ENCODE assay signal across 8 mouse cellular contexts in the genomic region with DNA sequence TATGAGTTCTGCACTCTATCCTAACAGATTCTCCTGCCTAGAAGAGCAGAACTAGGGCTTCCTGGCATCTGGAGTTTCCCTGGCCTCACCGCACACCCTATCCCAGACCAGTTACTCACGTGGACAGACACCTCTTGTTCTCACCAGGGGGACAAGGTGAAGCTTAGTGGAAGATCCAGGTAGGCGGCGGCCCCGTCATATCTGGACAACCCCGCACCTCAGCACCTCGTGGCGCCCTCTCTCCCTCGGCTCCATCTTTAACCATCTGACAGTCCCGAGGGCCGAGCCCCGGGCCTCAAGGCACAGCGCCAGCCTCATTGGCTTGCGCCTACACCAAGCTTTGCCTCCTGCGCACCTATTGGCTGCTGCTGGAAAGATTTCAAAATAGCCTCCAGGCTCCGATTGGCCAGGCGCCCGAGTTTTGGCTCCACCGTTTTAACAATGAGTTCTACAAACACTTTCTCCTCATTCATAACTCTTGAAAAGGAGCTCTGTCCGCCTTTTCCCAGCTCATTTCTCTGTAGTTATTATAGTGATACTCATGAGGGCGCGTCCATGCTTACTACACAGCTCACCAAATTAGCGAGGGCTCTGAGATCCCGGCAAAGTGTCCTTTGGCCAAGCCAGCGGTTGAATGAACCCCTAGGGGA. TPM values are rescaled to one million over a fixed set of nuclear protein-coding genes. Genes with fewer than 3 reads are reported as not detected.
A peak's percentile ranks its signal among the peaks of the same experiment; 100 is the strongest.
DNase-seq lines count a peak whose midpoint lies in the region; ATAC-seq lines count a peak whose summit lies in the region.

A gene (minus strand): TSS at position 297 of the 650 bp plus-strand sequence.

- peak within 1 kb of the TSS; percentile 76 for H3K27ac ChIP-seq in embryonic facial prominence, embryonic 14.5 days (replicated peaks; ENCODE audit: low read depth, low read length)
- H3K27ac ChIP-seq in heart, embryonic 13.5 days (replicated peaks) = peak within 1 kb of the TSS; percentile 74
- H3K27ac ChIP-seq in kidney, embryonic 16.5 days (ENCODE audit: low read length) = peak within 1 kb of the TSS; percentile 74
- peak within 1 kb of the TSS; percentile 75 for H3K27ac ChIP-seq in liver, embryonic 13.5 days
- H3K27ac ChIP-seq in stomach, embryonic 14.5 days (ENCODE audit: low read length) = peak within 1 kb of the TSS; percentile 34; the same call in 1 of the 2 replicates

- no peaks in the 10 kb centered on the region for H3K9me3 ChIP-seq in embryonic facial prominence, embryonic 14.5 days (ENCODE audit: control insufficient read depth, low read length)
- H3K9me3 ChIP-seq in heart, embryonic 13.5 days = no peaks in the 10 kb centered on the region
- H3K9me3 ChIP-seq in kidney, embryonic 16.5 days (ENCODE audit: low read length) = no peaks in the 10 kb centered on the region
- no peaks in the 10 kb centered on the region for H3K9me3 ChIP-seq in liver, embryonic 13.5 days (replicated peaks)
- H3K9me3 ChIP-seq in stomach, embryonic 14.5 days (ENCODE audit: control insufficient read depth, low read depth, low read length) = no peaks in the 10 kb centered on the region

- peaks cover 11% of the 10 kb centered on the region for H3K4me1 ChIP-seq in embryonic facial prominence, embryonic 14.5 days (ENCODE audit: control insufficient read depth, insufficient read depth, low read length)
- peaks cover 24% of the 10 kb centered on the region for H3K4me1 ChIP-seq in heart, embryonic 13.5 days
- H3K4me1 ChIP-seq in kidney, embryonic 16.5 days (ENCODE audit: insufficient read depth, low read length) = peaks cover 16% of the 10 kb centered on the region
- peaks cover 23% of the 10 kb centered on the region for H3K4me1 ChIP-seq in liver, embryonic 13.5 days (replicated peaks)
- peaks cover 13% of the 10 kb centered on the region; the same call in 1 of the 2 replicates for H3K4me1 ChIP-seq in stomach, embryonic 14.5 days (ENCODE audit: control insufficient read depth, insufficient read depth, low read length)

- peak; percentile 94 for ATAC-seq in embryonic facial prominence, embryonic 14.5 days (ENCODE audit: low read depth)
- peak; percentile 75 for ATAC-seq in heart, embryonic 13.5 days (ENCODE audit: extremely low read depth, insufficient number of reproducible peaks, low FRiP score, low TSS enrichment)
- peak; percentile 95 for ATAC-seq in kidney, embryonic 16.5 days (ENCODE audit: low FRiP score, low TSS enrichment)
- peak; percentile 98 for ATAC-seq in liver, embryonic 13.5 days (ENCODE audit: low read depth)
- peak; percentile 95 for ATAC-seq in stomach, embryonic 14.5 days (ENCODE audit: insufficient number of reproducible peaks, insufficient read depth, low FRiP score, low read depth)

- peak within 1 kb of the TSS; percentile 62 for H3K4me2 ChIP-seq in embryonic facial prominence, embryonic 14.5 days (ENCODE audit: low read depth, low read length)
- H3K4me2 ChIP-seq in heart, embryonic 13.5 days = peak within 1 kb of the TSS; percentile 89
- H3K4me2 ChIP-seq in kidney, embryonic 16.5 days (replicated peaks; ENCODE audit: low read depth, low read length) = peak within 1 kb of the TSS; percentile 74
- H3K4me2 ChIP-seq in liver, embryonic 13.5 days = peak within 1 kb of the TSS; percentile 87
- peak within 1 kb of the TSS; percentile 63 for H3K4me2 ChIP-seq in stomach, embryonic 14.5 days (replicated peaks; ENCODE audit: low read depth, low read length)

- WGBS in embryonic facial prominence, embryonic 14.5 days = 0% methylated on average over 25 of the region's 25 CpGs
- 1% methylated on average over 25 of the region's 25 CpGs for WGBS in heart, embryonic 13.5 days
- WGBS in kidney, embryonic 16.5 days = 0% methylated on average over 25 of the region's 25 CpGs
- under 1% methylated on average over 25 of the region's 25 CpGs for WGBS in liver, embryonic 13.5 days (ENCODE audit: insufficient replicate concordance)
- WGBS in stomach, embryonic 14.5 days = under 1% methylated on average over 25 of the region's 25 CpGs

- peak within 1 kb of the TSS; percentile 49 for H3K4me3 ChIP-seq in embryonic facial prominence, embryonic 14.5 days (ENCODE audit: low read depth, low read length)
- H3K4me3 ChIP-seq in heart, embryonic 13.5 days = peak within 1 kb of the TSS; percentile 67
- peak within 1 kb of the TSS; percentile 71 for H3K4me3 ChIP-seq in kidney, embryonic 16.5 days (ENCODE audit: low read length)
- H3K4me3 ChIP-seq in liver, embryonic 13.5 days (replicated peaks) = peak within 1 kb of the TSS; percentile 68
- H3K4me3 ChIP-seq in stomach, embryonic 14.5 days (ENCODE audit: low read depth, low read length) = peak within 1 kb of the TSS; percentile 57

- peak; percentile 83 for DNase-seq in CD4-positive helper T cell, adult 2 months (ENCODE audit: low read depth, low spot score)
- peak; percentile 49 to 67 for DNase-seq in adrenal gland, postnatal 4 days (ENCODE audit: low spot score in 2 of 2)
- DNase-seq in embryonic facial prominence, embryonic 14.5 days (ENCODE audit: low spot score) = peak; percentile 96
- DNase-seq in liver, embryonic 13.5 days = peak; percentile 87
- DNase-seq in naive thymus-derived CD4-positive, alpha-beta T cell, adult 2 months (ENCODE audit: low read depth) = peak; percentile 71

- H3K36me3 ChIP-seq in embryonic facial prominence, embryonic 14.5 days (ENCODE audit: control insufficient read depth, insufficient read depth, low read length) = peaks cover 6% of the 10 kb centered on the region; the same call in 1 of the 2 replicates
- peaks cover 34% of the 10 kb centered on the region for H3K36me3 ChIP-seq in heart, embryonic 13.5 days
- H3K36me3 ChIP-seq in kidney, embryonic 16.5 days (ENCODE audit: insufficient read depth, low read length) = peaks cover 14% of the 10 kb centered on the region; the same call in 1 of the 2 replicates
- peaks cover 14% of the 10 kb centered on the region for H3K36me3 ChIP-seq in liver, embryonic 13.5 days
- peaks cover 3% of the 10 kb centered on the region; the same call in 1 of the 2 replicates for H3K36me3 ChIP-seq in stomach, embryonic 14.5 days (ENCODE audit: control insufficient read depth, insufficient read depth, low read length)

- no peaks in the 10 kb centered on the region for H3K27me3 ChIP-seq in embryonic facial prominence, embryonic 14.5 days (replicated peaks; ENCODE audit: control insufficient read depth, insufficient read depth, low read length)
- no peaks in the 10 kb centered on the region for H3K27me3 ChIP-seq in heart, embryonic 13.5 days (replicated peaks)
- no peaks in the 10 kb centered on the region for H3K27me3 ChIP-seq in kidney, embryonic 16.5 days (ENCODE audit: insufficient read depth, low read length)
- H3K27me3 ChIP-seq in liver, embryonic 13.5 days = no peaks in the 10 kb centered on the region
- H3K27me3 ChIP-seq in stomach, embryonic 14.5 days (ENCODE audit: control insufficient read depth, insufficient read depth, low read length) = no peaks in the 10 kb centered on the region

- H3K9ac ChIP-seq in embryonic facial prominence, embryonic 14.5 days (ENCODE audit: low read depth, low read length) = peak within 1 kb of the TSS; percentile 54
- peak within 1 kb of the TSS; percentile 85 for H3K9ac ChIP-seq in heart, embryonic 13.5 days
- peak within 1 kb of the TSS; percentile 82 for H3K9ac ChIP-seq in kidney, embryonic 16.5 days (replicated peaks; ENCODE audit: low read length)
- H3K9ac ChIP-seq in liver, embryonic 13.5 days = peak within 1 kb of the TSS; percentile 76
- H3K9ac ChIP-seq in stomach, embryonic 14.5 days (replicated peaks; ENCODE audit: low read depth, low read length) = peak within 1 kb of the TSS; percentile 57

RNA-seq across cellular contexts. Expression of the gene that starts here (rescaled TPM):
- 10 to 100 TPM in 1 of 2 experiments, 1 to 10 TPM in 1; 8.4 to 13.1 TPM for total RNA-seq in adrenal gland, postnatal 4 days (2021)
- 16.9 and 24.4 TPM in 2 replicates for polyA plus RNA-seq in embryonic facial prominence, embryonic 14.5 days (2014; fragmentation: Nextera tagmentation; extraction: Ambion mirVana)
- polyA plus RNA-seq in heart, embryonic 13.5 days (2015; fragmentation: Nextera tagmentation; extraction: Ambion mirVana) = 29.2 and 30.6 TPM in 2 replicates
- 57.5 and 60.6 TPM in 2 replicates for polyA plus RNA-seq in kidney, embryonic 16.5 days (2015; fragmentation: Nextera tagmentation; extraction: Ambion mirVana)
- polyA plus RNA-seq in liver, embryonic 13.5 days (2015; fragmentation: Nextera tagmentation; extraction: Ambion mirVana) = 28.3 and 28.9 TPM in 2 replicates
- polyA plus RNA-seq in stomach, embryonic 14.5 days (2014; fragmentation: Nextera tagmentation; extraction: Ambion mirVana) = 25.5 and 35.5 TPM in 2 replicates

Comparison
In these comparisons a context has a peak if more than half of its experiments do, and no peak if none do; other contexts are left out.
1. Peak in every context shown above with its lines: DNase-seq, ATAC-seq, H3K4me3 ChIP-seq and H3K27ac ChIP-seq.